ENCODE assay signal across 28 mouse cellular contexts in genomic region chr6:14191387-14192023, GRCm38 (mm10).
DNase-seq lines count a peak whose midpoint lies in the region; ATAC-seq lines count a peak whose summit lies in the region.
"Had no signal": no experiment of that assay in that cellular context is flagged by ENCODE, and none has a peak within 500 bp of the region (broad histone marks: within the 10 kb centered on the region; RNA-seq: fewer than 3 reads in every experiment).

No protein-coding gene starts in this region.

- H3K27me3 ChIP-seq in forebrain, embryonic 15.5 days: no peaks in the 10 kb centered on the region
- H3K27me3 ChIP-seq in forebrain, embryonic 10.5 days (ENCODE audit: poor library complexity, severe bottlenecking): no peaks in the 10 kb centered on the region
- H3K27me3 ChIP-seq: embryonic facial prominence, embryonic 12.5 days; embryonic facial prominence, embryonic 15.5 days; heart, embryonic 13.5 days had no signal

- no peak overlapping the region for H3K4me2 ChIP-seq in forebrain, embryonic 15.5 days (replicated peaks)
- H3K4me2 ChIP-seq: embryonic facial prominence, embryonic 12.5 days; embryonic facial prominence, embryonic 15.5 days; heart, embryonic 13.5 days; hindbrain, embryonic 14.5 days had no signal

- H3K9me3 ChIP-seq in forebrain, embryonic 15.5 days: no peaks in the 10 kb centered on the region
- no peaks in the 10 kb centered on the region for H3K9me3 ChIP-seq in forebrain, embryonic 10.5 days
- H3K9me3 ChIP-seq: embryonic facial prominence, embryonic 12.5 days; embryonic facial prominence, embryonic 15.5 days; heart, embryonic 10.5 days; heart, embryonic 13.5 days had no signal

- no peaks in the 10 kb centered on the region for H3K36me3 ChIP-seq in forebrain, embryonic 15.5 days
- no peaks in the 10 kb centered on the region for H3K36me3 ChIP-seq in forebrain, embryonic 10.5 days (replicated peaks)
- H3K36me3 ChIP-seq: embryonic facial prominence, embryonic 12.5 days; embryonic facial prominence, embryonic 15.5 days; heart, embryonic 10.5 days; heart, embryonic 13.5 days had no signal

- DNase-seq in forebrain, embryonic 10.5 days (ENCODE audit: extremely low spot score, low spot score): no peak
- DNase-seq in layer of hippocampus, adult 9-11 months: peak; percentile 4
- no peak for DNase-seq in layer of hippocampus, adult 11-12 months (ENCODE audit: low spot score)
- peak; percentile 30 for DNase-seq in brain, embryonic 18.5 days (ENCODE audit: low read depth, low spot score)
- DNase-seq in neural tube, embryonic 10.5 days (ENCODE audit: extremely low spot score, low spot score): no peak
- DNase-seq in adipocyte (ENCODE audit: low spot score): no peak
- DNase-seq: adrenal gland, adult 8-10 months; adrenal gland, postnatal 25 days; cerebellum, adult 11-12 months; cerebellum, adult 8-10 months; cerebellum, postnatal 10 days; cerebellum, postnatal 36 days; gastrocnemius, postnatal 10 days; gastrocnemius, postnatal 36 days; heart, adult 2 months; heart, postnatal 14 days; heart, postnatal 4 days; kidney, adult 18-20 months had no signal

- ATAC-seq in forebrain, embryonic 15.5 days (replicated peaks): peak; percentile 94
- ATAC-seq: CD4-positive, CD25-positive, alpha-beta regulatory T cell, adult 4 months; hindbrain, postnatal 0 days; inflammation-experienced regulatory T-cells, adult 6 months; intestine, embryonic 16.5 days had no signal

- H3K9ac ChIP-seq in forebrain, embryonic 15.5 days (replicated peaks): no peak overlapping the region
- H3K9ac ChIP-seq: embryonic facial prominence, embryonic 12.5 days; embryonic facial prominence, embryonic 15.5 days; heart, embryonic 13.5 days; hindbrain, embryonic 14.5 days had no signal

- peak overlapping the region; percentile 79 for H3K27ac ChIP-seq in forebrain, embryonic 15.5 days (replicated peaks)
- no peak overlapping the region for H3K27ac ChIP-seq in forebrain, embryonic 10.5 days
- H3K27ac ChIP-seq: embryonic facial prominence, embryonic 12.5 days; embryonic facial prominence, embryonic 15.5 days; heart, adult 2 months; heart, embryonic 10.5 days; heart, embryonic 13.5 days; hindbrain, embryonic 14.5 days; hindbrain, postnatal 0 days had no signal

- no peak overlapping the region for H3K4me3 ChIP-seq in forebrain, embryonic 15.5 days
- no peak overlapping the region for H3K4me3 ChIP-seq in forebrain, embryonic 10.5 days
- H3K4me3 ChIP-seq: embryonic facial prominence, embryonic 12.5 days; embryonic facial prominence, embryonic 15.5 days; heart, adult 2 months; heart, embryonic 10.5 days; heart, embryonic 13.5 days had no signal

- 0 out of 2 replicates have a peak, but pooled peaks cover under 1% of the 10 kb centered on the region for H3K4me1 ChIP-seq in forebrain, embryonic 15.5 days
- no peaks in the 10 kb centered on the region for H3K4me1 ChIP-seq in forebrain, embryonic 10.5 days
- H3K4me1 ChIP-seq: embryonic facial prominence, embryonic 12.5 days; embryonic facial prominence, embryonic 15.5 days; heart, embryonic 10.5 days; heart, embryonic 13.5 days had no signal

- 60% methylated on average over 4 of the region's 4 CpGs for WGBS in forebrain, embryonic 15.5 days
- WGBS in forebrain, embryonic 10.5 days: 85% methylated on average over 4 of the region's 4 CpGs

Comparison
In these comparisons a context has a peak if more than half of its experiments do, and no peak if none do; other contexts are left out.
1. DNase-seq: peak in layer of hippocampus, adult 9-11 months (single experiment) and brain, embryonic 18.5 days (single experiment); none in forebrain, embryonic 10.5 days (single experiment), layer of hippocampus, adult 11-12 months (single experiment), neural tube, embryonic 10.5 days (single experiment) and adipocyte (single experiment).